Mouse (Mus musculus) gastrocnemius, postnatal 10 days (tissue): Measurements from ENCODE around the gene Cdr2l. TPM values are rescaled to one million over a fixed set of nuclear protein-coding genes. Genes with fewer than 3 reads are reported as not detected.
"Not testable (repeated sequence)": the region's sequence is repeated elsewhere in the genome, so short reads cannot be mapped to it uniquely, and the experiment has no call there.

ENCODE experiments used
- DNase-seq: peaks from one replicate; pipeline ENCODE4 v3.0.0; 2021; ENCODE audit warnings: mixed read lengths
- total RNA-seq, 2 experiments: library from RNA; stranded (reverse); gene quantifications; 2 replicates each; pipeline ENCODE4 v1.2.3; 2021

Cdr2l gene
- total RNA-seq, 2 experiments from 2014 or later = 9.8 to 17.0 TPM

DNA sequence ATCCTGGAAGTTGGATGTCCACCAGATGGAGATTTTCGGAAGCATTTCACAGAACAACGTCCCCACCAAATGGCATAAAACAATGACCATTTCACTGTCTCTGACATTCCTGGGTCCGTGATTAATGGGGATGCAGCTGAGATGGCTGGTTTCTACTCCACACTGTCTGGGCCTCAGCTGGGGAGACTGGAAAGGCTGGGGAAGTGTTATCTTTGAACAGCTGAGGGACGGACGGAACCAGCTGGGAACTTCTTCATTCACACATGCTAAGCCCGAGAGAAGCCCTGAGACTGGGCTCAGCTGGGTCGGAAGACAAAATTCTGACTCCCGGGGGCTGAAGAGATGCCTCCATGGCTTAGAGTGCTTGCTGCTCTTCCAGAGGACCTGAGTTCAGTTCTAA lies 10.4 kb upstream of the Cdr2l start:
- DNase-seq = no peak

DNA sequence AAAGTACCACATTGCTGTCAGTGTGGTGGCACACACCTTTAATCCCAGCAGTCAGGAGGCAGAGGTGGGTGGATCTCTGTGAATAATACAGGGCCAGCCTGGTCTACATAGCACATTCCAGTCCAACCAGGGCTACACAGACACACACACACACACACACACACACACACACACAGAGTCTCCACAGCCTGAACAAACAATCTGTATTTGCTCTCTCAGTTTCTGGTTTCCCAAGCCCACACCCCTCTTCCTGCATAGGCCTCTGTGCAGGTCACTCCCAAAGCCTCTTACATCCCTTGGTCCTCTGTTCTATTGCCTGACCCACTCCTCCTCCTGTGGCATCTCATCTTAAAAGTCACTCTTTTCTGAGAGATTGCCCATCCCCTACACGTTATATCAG lies 9.7 kb upstream of the Cdr2l start:
- no peak for DNase-seq

DNA sequence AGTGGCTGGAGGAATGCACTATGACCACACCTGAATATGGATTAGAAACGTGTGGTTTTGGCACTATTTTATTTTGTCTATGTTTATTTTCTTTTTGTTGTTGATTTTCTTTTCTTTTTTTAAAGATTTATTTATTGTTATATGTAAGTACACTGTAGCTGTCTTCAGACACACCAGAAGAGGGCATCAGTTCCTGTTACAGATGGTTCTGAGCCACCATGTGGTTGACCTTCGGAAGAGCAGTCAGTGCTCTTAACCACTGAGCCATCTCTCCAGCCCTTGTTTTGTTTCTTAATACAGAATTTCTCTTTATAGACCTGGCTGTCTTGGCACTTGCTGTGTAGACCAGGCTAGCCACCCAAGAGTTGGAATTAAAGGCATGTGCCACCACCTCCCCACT lies 9.0 kb upstream of the Cdr2l start:
- DNase-seq = no peak

DNA sequence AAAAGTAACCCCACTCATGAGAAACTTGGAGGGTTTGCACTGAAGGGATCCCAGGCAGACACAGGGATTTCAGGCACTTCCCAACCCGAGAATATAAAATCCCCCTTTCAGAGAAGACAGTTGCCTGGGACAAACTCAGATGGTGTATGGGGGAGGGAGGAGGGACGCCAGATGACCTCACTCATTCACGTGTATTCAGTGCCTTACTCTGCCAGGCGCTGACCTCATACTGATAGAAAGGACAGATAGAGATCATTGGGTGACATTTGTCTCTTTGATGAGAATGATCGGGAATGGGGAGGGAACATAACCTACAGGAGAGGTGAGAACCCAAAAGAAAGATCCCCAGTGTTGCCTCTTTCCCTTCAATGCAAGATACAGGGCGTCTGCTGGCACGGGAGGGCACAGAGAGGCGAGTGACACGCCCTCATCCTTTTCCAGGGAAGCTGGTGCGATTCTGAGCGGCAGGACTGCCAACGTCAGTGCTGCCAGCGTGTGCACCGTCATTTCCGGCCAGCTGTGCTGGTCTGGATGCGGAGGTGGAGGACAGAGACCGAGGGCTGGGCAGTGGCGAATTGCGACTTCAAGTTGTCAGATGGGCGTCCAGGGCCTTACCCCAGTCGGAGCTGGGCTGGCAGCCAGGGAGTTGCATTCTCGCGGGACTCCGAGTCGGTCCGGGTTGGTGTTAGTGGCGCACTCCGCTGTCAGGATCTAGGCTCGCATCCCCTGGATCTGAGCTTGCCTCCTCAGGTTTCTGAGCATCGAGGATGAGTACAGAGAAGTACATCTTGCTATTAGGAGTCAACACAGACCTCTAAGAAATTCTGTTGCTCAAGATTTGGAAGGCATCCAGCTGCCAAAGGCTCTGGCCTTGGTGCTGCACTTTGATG lies 7.7 kb upstream of the Cdr2l start:
- peak; percentile 83 for DNase-seq

DNA sequence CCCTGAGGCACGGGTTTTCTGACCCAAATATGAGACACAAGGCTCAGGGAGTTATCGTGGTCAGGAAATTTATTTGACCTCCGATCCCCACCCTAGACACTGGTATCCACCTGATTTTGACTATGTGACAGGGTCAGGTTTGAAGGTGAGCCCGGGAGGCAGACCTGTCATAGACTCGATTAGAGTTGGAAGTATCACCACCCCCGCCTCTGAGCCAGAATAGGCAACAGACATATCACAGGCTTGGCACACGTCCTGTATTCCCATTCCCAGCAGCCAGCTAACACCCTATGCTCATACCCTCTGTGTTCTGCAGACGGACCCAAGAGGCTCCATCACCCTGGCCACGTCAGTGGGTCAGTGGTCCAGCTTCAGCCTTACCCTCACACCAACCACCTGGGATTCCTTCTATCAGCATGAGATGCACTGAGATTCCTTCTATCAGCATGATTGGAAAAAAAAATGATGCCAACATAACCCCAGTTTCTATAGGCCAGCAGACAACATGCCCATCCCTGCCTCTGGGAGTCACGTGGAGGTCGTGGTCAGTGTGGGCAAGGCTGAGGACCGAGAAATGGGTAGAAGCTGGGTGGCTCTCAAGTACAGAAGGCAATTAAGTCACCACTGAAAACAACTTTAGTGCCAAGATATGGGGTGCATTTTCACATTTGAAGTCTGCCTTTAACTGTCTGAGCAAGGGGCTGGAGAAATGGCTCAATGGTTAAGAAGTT lies 6.9 kb upstream of the Cdr2l start:
- DNase-seq = no peak

DNA sequence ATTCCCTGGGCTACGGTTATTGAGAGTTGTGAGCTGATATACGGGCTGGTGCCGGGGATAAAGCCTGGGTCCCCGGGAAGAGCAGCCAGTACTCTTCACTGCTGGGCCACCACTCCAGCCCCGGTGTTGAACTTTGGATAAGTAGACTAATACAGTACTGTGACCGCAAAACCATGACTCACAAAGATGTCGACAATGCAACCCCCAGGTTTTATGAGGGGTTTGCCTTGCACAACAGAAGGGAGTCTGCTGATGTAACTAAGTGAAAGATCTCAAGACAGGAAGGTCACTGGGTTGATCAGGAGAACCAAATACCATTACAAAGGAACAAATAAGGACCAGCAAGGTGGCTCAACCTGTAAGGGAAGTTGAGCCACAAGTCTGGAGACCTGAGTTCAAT lies 5.0 kb upstream of the Cdr2l start:
- no peak for DNase-seq

DNA sequence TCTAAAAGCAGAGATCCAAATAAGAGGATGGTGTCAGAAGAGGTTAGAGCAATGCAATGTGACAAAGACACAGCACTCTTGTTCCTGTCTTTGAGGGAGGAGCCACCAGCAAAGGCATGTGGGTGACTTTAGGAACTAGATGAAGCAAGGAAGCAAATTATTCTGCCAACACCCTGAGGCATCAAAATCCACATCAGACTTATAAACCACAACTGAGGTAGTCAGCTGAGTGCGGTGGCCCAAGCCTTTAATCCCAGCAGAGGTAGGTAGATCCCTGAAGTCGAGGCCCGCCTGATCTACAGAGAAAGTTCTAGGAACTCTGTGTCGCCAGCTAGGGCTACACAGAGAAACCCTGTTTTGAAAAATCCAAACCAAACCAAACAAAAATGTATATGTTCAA lies 4.5 kb upstream of the Cdr2l start:
- DNase-seq = no peak

DNA sequence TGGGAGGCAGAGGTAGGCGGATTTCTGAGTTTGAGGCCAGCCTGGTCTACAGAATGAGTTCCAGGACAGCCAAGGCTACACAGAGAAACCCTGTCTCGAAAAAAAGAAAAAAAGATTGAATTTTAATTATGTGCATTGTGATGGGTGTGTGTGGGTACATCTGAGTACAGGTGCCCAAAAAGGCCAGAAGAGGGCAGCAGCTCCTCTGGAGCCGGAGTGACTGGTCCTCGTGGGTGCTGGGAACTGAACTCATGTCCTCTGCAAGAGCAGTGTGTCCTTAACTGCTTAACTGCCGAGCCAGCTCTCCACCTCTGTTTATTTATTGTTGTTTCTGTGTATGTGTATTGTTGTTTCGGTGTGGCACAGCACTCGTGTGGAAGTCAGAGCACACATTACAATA lies 3.9 kb upstream of the Cdr2l start:
- DNase-seq = no peak

DNA sequence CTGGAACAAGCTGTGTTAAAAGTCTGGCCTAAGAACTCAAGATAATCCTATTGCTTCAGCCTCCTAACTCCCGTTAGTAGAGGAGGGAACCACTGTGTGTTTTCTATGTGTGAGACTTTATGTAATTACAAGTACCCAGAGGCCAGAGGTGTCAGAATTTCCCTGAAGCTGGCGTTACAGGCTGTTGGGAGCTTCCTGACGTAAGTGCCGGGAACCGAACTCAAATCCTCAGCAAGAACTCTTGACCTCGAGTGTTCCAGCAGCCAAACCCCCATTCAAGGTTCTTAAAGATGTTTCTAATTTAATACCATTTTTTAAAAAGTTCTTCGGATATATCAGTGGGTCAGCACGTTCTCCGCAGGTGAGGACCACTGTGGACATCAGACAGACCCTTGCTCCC lies 440 bp upstream of the Cdr2l start:
- no peak for DNase-seq

DNA sequence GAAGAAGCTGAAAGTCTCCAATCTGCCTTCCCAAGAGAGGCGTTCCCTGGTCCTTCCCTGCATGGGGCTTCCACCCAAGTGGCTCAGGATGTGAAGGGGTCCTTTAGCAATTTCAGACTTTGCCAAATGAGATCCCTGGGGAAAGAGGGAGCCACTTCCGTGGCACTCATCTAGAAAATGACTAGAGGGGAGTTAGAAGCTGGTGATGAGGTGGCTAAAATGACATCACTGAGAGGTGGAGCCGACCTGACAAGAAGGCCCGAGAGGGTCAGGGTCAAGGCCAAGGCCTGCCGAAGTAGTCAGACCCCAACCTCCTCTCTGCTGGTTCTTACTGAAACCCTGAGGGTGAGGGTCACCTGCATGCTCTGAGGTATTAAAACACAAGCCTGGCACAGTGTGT lies 1.2 kb downstream of the Cdr2l start:
- no peak for DNase-seq

DNA sequence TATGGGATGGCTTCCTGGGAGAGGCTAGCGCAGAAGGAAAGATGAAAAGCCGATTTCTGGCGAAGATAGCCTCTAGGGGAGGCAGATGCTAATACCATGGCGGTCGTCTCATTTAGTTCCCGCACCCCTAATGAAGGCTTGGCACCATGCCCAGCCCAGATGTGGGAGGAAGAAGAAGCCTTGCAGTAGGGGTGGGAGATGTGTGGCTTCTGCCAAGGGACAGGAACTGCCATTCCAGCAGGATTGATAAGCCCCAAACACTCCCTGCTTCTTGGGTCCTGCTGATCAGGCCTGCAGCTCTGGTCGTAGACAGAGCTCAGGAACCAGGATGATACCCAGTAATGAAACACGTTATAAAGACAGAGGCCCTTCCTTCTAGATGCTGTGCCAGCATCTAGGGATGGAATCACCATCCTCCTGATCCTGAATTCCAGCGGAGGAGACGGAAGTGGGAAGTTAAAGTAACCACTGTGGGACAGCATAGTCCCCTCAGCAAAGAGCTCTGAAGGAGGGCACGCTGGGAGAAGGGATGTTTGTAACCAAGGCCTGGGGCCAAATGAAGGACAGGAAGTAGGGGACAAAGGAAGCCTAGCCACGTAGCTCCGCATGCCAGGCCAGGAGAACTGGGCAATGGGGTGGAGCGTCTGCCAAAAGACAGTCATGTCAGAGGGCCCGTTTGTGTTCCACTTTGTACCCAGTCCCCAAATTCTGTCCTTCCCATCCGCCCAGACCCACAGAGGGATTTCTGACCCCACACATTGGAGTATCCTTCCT lies 2.2 kb downstream of the Cdr2l start:
- peak; percentile 51 for DNase-seq

DNA sequence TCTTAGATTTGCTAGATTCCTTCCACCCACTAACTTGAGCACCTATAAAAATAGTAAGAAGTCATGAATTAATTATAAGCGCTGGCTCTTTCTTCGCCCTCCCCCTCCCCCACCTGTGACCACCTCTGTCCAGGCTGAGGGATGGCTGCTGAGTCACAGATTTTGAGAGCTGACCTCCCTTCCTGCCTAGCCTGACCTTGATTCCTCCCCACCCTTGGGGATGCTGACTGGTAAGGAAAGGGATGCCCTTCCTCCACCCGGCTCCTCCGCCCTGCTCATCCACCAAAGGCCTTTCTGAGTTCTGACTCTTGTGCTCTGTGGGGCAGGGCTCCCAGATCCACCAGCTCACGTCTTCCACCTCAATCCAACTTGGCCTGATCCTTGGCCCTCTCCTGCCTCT lies 2.9 kb downstream of the Cdr2l start:
- no peak for DNase-seq

DNA sequence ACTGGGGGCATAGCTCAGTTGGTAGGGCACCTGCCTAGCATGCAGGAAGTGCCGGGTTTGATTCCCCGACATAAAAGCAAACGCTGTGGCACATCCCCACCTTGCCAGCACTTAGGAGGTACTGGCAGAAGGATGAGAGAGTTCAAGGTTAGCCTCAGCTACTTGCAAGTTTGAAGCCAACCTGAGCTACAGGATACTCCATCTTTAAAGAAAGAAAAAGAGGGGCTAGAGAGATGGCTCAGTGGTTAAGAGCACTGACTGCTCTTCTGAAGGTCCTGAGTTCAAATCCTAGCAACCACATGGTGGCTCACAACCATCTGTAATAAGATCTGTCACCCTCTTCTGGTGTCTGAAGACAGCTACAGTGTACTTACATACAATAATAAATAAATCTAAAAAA lies 5.1 kb downstream of the Cdr2l start:
- not testable (repeated sequence) for DNase-seq

DNA sequence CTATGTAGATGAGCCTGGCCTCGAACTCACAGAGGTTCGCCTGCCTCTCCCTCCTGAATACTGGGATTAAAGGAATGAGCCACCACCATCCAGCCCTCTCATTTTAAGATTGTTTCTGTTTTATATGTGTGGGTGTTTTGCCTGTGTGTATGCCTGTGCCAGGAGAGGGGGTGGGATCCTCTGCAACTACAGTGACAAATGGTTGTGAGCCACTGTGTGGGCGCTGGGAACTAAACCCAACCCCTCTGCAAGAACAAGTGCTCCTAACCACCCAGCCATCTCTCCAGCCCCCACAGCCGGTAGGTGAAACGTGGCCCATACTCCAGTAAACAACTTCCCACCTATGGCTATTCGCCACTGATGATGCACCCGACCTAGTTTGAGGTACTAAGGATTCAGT lies 9.6 kb downstream of the Cdr2l start:
- no peak for DNase-seq

DNA sequence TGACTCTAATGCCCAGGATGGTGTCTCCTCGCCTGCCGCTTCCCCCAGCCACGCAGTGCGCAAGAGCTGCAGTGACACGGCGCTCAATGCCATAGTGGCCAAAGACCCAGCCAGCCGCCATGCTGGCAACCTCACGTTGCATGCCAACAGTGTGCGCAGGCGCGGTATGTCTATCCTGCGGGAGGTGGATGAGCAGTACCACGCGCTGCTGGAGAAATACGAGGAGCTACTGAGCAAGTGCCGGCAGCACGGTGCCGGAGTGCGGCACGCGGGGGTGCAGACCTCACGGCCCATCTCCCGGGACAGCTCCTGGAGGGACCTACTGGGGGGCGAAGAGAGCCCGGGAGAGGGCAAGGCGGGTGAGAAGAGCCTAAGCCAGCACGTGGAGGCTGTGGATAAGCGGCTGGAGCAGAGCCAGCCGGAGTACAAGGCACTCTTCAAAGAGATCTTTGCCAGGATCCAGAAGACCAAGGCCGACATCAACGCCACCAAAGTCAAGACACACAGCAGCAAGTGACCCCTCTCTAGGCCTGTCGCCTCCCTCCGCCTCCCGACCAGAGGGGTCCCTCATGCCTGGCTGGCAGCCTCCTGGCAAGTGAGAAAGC lies 12.1 kb downstream of the Cdr2l start:
- DNase-seq = no peak

DNA sequence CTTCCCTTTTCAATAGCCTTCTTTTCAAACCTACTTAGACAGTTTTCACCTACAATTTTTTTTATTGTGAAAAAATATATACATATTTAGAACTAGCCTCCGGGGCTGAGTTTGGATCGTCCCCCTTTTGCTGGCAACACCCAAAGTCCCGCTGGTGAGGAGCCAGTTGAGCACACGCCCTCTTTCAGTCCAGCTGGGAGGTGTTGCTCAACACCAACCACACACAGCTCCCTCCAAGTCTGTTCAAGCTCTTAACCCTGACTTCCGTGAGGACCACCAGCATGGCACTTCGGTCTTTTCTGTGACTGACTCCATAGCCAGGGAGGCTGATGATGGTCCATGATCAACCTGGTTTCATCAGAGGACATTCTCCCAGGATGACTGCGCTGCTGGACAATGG lies 16.4 kb downstream of the Cdr2l start:
- no peak for DNase-seq

DNA sequence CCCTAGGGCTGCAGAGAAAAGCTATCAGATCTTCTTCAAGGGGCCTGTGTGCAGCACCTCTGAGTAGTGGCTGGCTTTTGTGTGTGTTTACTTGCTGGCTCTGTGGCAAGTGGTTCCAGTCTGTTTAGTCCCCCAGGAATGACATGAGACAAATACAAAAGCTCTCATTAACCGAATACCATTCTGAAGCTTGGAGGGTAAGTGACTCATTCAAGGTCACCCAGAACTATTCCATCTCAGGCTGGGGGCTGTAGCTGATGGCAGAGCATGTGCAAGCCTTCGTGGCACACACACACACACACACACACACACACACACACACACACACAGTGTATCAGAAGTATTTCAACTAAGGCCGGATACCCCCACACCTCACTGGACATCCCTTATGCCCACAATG lies 18.4 kb downstream of the Cdr2l start:
- no peak for DNase-seq

DNA sequence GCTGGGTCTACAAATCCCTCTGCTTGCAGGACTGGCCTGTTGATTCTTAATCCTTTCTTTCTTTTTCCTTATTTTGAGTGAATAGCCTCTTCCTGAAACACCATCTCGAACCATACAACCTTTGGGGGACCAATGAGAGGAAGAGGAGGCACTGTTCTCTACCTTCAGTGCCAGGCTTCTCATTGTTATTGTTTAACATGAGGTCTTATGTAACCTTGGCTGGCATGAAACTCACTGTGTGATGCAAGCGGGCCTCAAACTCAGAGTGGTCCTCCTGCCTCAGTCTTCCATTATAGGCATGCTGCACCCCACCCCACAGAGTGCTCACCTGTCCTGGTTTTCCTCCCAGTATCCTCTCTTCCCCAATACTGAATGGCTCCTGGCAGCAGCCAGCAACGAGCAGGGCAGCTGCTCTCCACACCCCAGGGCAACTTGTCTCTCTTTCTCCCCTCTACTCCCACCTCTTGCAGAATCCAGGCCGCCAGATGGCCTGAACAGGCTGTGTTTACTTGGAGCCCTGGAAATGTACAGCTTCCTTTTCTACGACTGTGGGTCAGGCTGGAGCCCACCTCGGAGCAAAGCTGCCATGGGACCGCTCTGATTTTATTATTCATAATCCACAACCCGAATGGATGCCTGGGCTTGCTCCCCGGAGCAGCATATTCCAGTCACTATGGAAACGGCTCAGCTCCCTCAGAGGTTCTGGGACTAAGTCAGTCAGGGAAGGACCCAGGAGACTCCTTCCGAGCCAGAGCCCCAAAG lies 19.1 kb downstream of the Cdr2l start:
- no peak for DNase-seq

DNA sequence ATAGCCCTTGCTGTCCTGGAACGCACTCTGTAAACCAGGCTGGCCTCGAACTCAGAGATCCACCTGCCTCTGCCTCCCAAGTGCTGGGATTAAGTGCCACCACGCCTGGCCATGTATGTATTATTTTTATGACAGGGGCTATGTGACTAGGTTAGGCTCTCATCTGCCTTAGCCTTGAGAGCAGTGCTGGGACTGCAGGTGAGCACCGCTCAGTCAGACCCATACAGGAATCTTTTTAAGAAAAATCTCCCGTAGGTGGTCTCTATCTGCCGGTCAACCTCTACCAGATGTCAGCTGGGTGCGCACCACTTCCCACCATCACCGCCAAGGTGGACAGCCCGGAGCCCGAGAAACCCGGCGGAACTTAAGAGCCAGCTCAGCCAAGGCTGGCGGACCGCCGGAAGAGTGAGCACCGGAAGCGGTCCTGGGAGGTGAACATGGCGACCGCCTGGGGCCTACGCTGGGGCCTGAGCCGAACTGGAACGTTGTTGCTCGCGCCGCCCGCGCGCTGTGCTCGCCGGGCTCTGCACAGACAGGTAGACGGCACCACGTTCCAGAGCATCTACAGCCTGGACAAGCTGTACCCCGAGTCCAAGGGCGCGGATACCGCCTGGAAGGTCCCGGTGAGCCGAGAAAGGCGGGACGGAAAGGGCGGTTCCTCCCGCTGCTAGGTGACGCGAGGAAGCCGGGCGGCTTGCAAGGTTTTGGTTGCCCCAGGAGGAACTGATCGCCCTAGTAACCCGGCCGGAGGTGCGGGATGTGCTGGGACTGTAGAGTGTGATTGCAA lies 21.8 kb downstream of the Cdr2l start, which contains the start of gene Mrpl58:
Gene Mrpl58, plus strand, starts transcription at position 415 of the 787 bp plus-strand sequence.
- peak; percentile 88 for DNase-seq

DNA sequence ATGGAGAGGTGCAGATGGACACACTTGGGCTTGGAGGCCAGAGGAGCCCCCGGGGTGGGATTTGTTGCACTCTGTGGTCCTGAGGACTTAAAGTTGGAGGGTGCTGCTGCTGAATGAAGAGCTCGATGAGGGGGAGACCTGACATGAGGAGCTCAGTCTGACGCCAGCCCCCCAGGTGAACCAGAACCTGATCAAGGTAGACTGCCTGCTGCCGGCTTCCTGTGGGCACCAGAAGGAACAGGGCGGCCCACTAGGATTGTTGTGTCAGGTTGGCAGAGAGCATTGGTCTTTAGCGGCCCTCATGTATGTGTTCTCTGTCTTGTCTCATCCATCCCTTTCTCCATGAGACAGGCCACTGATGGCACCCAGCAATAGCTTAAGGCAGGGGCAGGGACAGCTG lies 24.0 kb downstream of the Cdr2l start:
- DNase-seq = no peak

DNA sequence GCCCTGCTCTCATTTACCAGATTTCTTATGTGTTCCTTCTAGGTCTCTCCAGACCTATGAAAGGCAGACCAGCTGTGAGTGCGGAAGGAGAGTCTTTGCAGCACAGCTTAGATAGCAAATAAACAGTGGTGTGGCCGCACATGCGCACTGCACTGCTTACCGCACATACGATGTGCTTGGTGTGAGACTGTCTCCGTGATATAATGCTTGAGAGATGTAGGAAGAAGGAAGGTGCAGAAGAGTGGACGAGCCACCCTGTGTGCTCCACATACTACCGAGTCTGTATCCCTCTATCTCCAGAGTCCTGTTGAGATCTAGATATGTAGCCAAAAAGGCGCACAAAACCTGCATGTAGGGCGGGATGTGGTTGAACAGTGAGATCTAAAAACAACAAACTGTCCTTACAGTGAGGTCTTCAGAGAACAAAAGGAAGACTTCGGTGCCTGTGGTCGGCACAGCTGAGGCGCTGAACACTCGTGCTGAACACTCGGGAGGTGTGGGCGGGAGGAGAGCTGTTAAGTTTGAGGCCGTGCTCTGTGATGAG lies 25.2 kb downstream of the Cdr2l start:
- no peak for DNase-seq
